Mouse (Mus musculus) adrenal gland (tissue): ENCODE results near the gene Pth1r.

ENCODE experiments used
- intact Hi-C: fragments of 180-260 bp; cut with DNase I; formaldehyde crosslinking; loops from one replicate; pipeline ENCODE4 v1.15.1; 2025
- long read RNA-seq, 2 experiments: library from polyadenylated mRNA; unstranded; transcript quantifications; one replicate each; pipeline ENCODE4 v2.0.0; 2020; ENCODE audit warnings: borderline replicate concordance in 1 of 2; ENCODE audit not compliant: insufficient replicate concordance in 1 of 2

Pth1r gene
- long read RNA-seq, experiment 1, partial matches to known transcripts: 1 of 3 reads
- long read RNA-seq, experiment 1, other reads (novel, unspliced or antisense): 2 of 3 reads
- long read RNA-seq, experiment 2: 0 reads

DNA sequence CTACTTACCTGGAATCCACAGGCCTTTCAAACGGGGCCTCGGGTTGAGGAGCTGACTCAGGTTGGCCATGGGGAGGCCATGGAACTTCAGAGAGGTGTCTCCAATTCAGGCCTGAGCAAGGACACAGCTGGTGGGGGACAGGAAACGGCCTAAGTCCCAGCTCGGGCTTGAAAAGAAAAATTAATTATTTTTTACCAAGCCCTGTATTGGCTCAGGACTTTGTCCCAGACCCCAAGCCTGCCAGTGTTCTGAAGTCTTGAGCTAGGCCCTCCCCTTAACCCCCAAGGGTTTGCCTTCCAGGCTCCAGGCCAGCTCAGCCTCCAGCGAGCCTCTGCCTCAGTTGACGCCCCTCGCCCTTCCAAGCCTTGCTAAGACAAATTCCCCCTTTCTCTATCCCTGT, at the start of gene Pth1r:
Gene Pth1r, minus strand, starts transcription at position 185 of the 400 bp plus-strand sequence.
- intact Hi-C loops: no loop called here

DNA sequence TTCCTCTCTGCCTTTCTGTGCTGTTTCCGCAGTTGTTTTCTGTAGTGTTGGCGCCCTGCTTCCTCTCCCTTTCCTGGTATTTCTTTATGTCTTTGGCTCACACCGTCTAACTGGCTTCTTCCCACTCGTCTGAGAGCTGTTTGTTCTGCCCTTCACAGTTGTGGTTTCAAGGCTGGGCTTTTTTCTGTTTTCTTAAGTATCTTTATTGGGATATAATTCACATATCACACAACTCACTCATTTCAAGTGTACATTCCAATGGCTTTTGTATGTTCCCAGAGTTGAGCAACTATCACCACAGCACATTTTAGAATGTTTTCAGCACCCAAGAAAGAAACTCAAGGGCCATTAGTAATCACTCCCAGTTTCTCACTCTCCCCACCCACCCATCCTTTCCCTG, 43.5 kb upstream of the Pth1r start:
- intact Hi-C loops: no loop called here

DNA sequence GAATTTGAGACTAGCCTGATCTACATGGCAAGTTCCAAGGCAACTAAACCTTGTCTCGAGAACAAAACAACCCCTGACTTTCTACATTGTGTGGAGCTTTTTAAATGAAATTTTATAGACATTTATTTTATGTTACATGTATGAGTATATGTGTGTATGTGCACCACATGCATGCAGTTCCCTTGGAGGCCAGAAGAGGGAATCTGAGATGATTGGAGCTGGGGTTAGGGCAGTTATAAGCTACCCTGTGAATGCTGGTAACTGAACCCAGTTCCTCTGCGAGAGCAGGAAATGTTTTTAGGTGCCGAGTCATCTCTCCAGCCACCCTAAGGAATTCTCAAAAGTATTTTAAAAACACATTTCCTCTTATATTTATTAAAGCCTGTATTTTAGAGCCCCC, 41.2 kb upstream of the Pth1r start:
- intact Hi-C loops: no loop called here

DNA sequence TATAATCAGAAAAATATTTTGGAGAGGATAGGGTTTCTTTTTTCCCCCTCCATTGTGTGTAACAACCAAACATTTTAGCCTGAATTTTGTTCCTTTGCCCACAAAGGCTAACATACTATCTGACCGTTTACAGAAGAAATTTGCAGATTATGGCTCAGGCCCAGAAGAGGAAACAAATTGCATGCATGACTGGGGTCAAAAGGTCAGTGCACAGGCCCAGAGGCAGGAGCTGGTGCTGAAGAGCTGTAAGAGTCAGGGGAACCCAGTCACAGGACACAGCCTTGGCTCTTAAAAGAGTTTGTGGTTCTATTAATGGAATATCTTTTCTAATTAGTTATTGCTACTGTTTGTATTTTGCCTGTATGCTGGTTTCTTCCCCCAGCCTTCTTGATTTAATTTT, 36.7 kb upstream of the Pth1r start:
- intact Hi-C loops: loop anchor here (5.0 kb wide), 2 partner anchors 89 to 371 kb away; no protein-coding TSS in a partner anchor

DNA sequence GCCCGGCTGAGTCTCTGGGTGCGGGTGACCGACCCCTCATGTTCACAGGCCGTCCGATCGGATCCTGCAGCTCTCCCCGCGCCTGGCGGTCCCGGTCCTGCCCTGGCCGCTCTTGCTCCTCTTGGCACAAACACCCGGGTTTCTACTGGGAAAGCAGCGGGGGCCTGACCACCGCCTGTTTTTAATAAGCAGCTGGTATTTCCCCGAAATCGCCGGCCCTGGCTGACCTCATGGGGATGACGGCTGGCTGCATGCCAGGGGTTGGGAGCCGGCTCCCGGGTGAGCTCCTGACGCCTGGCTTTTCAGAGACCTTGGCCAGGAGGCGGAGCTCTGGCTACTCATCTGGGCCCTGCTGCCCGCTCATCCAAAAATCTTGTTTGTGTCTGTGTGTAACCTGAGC, 34.8 kb upstream of the Pth1r start:
- intact Hi-C loops: loop anchor here (1.0 to 5.0 kb wide), 3 partner anchors 65 to 369 kb away; no protein-coding TSS in a partner anchor

DNA sequence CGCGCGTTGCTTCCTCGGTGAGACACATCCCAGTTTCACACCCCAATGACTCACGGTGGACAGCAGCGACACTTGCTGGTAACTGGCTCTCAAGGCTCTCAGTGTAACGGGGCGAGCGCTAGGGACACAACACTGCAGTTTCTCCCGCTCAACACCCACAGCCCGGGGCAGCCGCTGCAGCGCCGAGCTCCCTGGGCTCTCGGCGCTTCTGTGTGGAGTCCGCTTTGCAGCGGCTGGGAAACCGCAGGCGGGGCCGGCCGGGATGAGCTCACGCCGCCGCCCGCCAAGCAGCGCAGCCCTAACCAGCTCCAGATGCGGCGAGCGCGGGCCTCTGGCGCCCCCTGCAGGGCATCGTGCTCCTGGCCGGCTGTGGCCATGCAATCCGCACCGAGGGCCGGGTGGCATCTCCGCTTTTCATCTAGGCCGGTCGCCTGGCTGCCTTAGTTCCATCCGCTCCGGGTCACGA, 34.3 kb upstream of the Pth1r start:
- intact Hi-C loops: loop anchor here (1.0 to 5.0 kb wide), 3 partner anchors 65 to 369 kb away; no protein-coding TSS in a partner anchor

DNA sequence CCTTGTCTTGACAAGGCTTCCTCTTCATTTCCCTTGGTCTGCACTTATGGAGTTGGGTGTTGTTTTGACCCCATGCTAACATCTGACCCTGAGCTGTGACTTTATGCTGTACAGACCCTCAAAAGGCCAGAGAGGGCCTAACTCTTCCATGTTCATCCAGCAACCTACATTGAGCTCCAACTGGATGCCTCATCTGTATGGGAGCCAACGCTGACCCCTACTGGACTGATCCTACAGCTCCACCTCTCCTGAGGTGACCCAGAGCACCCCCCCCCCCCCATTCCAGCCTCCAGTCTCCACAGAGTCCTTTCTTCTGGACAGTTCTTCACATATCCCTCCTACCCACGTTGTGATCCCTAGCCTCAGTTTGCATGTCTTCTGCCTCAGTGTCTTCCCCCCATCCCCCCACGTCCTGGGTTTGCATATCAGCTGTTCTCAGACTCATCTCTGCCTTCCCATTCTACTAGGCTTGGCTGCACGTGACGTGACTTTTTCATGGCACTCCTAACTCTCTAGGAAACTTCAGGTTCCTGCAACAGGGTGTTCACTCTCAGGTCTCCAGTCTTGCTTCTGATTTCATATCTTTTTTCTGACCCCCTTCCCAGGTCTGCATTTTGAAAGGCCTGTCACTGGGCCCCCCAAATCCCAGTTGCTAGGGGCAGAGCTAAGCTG, 32.4 kb upstream of the Pth1r start:
- intact Hi-C loops: loop anchor here (5.0 kb wide), 2 partner anchors 52 to 142 kb away; no protein-coding TSS in a partner anchor

DNA sequence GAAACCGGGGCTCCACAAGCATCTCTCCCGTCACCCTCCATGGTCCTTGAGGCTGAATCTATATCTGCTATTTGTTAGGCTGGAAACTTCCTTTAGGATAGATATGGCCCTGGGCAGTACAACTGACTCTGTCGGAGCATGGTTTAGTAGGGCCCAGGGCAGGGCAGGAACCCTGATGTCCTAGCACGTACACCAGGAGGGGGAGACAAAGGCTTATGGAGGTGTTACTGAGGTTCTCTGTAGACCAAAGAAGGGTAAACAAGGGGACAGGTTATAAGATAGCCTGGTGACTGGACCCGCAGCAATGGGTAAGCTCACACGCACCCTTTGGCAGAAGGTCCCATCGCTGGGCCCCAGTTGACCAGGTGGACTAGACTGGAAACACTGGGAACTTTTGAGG, 31.6 kb upstream of the Pth1r start:
- intact Hi-C loops: loop anchor here (5.0 kb wide), 2 partner anchors 51 to 141 kb away; no protein-coding TSS in a partner anchor

DNA sequence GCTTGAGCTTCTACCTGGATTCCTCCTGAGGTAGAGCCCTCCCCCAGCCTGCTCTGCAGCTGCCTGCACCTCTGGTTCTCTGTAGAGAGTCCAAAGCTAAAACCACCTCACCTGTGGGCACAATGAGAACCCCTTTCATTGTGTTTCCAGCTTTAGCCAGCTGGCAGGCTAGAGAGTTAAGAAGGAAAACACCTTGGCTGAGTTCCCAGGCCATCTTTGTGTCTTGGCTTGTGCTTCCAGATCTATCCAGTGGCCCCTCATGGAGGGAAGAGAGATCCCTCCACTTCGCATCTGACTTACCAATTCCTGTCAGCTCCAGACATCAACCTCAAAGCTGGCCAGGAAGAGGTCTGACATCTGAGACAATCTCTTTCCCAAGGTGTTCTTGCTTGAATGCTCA, 31.2 kb upstream of the Pth1r start:
- intact Hi-C loops: loop anchor here (5.0 kb wide), 2 partner anchors 51 to 141 kb away; no protein-coding TSS in a partner anchor

DNA sequence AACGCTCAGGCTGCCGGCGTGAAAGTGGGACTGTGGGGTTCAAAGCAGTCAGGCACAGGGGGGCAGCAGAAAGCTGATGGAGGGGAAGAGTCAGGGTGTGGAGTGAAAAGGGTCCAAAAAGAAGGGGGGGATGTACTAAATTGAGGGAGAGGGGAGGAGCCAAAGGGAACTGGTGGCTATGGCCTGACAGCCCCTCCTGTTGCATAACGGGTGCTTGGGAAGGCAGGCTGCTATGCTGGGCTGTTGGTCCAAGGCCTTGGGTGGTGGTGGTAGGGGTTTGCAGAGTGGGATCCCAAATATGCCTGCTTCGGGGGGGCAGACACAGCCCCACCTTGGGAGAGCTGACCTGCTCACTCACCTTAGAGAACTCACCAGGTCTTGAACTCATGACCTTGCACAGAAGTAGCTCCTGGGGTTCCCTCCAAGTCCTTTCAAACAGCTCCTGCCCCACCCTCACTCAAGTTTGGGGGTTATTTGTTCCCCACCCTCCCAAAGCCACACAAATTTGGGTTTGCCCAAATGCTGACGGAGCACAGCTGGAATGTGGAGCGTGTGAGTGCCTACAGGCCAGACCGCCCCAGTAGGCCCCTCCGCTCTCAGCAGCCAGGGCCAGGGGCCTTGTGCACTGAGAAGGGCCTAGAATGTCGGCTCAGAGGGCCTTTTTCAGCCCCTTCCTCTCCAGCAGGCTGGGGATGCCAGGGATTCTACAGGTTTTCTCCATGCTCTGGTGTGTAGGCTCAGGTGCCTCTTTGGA, 28.5 kb upstream of the Pth1r start:
- intact Hi-C loops: loop anchor here (5.0 kb wide), 2 partner anchors 48 to 138 kb away; no protein-coding TSS in a partner anchor

DNA sequence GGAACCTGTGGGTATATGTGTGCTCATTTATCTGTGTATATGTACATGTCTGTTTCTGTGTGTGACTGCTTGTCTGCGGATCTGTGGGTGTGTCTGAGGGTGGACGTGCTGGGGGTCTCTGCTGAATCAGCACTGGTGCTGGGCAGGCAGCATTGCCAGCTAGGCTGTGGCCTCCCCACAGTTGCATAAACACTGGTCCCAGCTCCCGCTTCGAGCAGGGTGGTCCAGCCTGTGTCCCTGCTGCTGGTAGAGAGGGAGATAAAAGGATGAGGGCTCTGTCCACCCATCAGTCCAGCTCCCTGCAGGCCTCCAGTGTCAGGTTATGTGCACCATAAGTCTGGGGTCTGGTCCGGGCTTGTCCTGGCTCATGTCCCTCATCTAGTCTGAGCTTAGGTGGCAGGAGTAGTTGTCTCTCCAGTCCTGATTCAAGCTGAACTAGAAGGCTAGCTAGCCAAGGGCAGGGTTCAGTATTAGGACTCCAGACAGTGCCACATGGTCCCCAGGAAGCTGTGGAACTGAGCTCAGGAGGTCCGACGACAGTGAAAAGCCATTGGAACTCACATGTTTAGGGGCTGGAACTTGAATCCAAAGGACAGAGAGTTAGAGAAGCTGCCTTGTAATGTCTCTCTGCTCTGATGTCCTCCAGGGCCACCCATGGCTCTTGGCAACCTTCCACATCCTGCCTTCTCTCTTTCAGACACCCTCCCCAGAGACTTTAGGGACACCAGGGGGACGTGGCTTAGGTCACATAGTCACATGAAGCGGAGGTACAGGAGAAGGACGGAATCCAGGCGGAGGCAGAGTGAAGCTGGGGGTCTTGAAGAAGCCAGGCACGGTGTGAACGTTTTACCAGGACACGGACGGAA, 27.7 kb upstream of the Pth1r start:
- intact Hi-C loops: loop anchor here (5.0 kb wide), 2 partner anchors 47 to 137 kb away; no protein-coding TSS in a partner anchor

DNA sequence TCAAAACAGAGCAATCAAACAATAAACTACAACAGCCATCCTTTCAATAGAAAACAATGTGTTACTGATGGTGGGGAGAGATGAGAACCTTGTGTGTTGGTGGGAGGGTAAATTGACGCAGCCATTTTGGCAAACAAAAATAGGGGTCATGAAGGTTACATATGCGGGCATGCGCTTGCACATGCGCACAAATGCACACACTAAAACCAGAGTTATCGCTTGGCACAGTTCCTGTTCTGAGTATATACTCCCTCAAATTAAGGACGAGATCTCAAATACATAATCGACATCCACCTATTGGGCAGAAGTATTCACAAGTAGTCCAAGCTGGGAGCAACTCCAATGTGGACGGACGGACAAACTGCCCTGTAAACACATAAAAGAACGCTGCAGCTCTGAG, 25.4 kb upstream of the Pth1r start:
- intact Hi-C loops: no loop called here

DNA sequence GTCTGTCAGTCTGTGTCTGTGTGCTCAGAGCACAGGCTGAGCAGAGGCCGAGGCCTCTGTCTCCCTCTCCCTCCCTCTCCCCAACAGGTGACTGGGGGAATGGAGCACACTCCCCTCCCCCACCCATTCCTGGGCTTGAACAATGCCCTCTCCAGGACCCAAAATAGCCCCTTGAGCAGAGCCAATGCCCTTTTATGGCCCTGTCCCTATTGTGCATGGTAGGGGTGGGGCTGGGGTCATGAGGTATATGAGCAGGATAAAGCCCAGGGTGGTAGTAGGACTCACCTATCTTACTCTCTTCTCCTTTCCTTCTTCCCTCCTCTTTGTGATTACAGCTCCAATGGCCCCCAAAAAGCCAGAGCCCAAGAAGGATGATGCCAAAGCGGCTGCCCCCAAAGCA, 16.5 kb upstream of the Pth1r start:
- intact Hi-C loops: no loop called here

DNA sequence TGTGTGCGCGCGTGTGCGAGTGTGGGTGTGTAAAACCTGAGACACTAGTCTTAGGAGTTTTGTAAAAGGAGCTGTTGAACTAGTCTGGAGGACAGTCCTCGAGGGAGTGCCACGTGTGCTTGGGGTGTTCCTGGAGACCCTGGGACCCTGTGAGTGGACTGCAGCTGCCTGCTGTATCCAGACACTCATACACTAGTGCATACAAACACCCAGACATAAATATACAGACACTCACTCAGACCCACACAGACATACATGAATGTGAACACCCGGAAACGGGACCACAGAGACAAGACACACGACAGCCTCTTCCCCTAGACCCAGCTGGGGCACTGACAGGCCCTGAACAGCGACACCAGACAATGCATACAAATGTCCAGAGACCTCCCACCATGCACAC, 15.8 kb upstream of the Pth1r start:
- intact Hi-C loops: no loop called here

DNA sequence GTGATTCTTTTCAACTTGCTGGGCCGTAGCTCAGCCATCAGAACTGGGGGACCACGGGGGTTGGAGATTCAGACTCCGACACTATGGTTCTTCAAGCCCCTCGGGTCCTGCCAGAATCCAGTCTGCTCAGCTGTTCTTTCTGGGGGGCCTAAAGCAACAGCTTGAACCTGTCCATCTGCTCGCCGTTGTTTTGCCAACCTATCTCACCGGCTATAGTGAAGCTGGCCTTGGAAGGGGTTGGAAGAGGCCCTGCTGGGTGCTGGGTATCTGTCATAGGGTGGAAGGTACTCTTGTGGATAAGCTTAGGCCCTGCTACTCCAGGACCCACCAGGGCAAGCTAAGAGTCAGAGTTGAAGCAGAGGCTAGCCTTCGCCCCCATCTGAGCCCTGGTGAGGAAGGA, 13.9 kb upstream of the Pth1r start:
- intact Hi-C loops: no loop called here

DNA sequence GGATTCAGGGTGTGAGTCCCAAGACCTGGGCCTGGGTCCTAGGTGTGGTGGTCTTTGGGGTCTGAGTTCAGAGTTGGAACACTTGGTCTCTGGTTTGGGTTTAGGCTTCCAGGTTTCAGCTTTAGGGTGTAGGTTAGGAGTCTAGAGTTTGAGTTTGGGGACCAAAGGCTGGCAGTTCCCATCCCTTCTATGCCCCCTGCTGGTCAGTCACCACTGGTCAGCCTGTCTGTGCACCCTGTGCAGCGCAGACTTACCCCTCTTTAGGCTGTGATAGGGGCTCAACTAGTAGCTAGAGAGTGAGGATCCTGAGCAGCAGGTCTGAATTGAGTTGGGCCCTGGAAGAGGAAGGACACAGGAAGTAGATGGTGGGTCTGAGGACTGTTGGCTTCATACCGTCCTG, 12.3 kb upstream of the Pth1r start:
- intact Hi-C loops: loop anchor here (5.0 kb wide), 1 partner anchor 42 kb away; no protein-coding TSS in a partner anchor

DNA sequence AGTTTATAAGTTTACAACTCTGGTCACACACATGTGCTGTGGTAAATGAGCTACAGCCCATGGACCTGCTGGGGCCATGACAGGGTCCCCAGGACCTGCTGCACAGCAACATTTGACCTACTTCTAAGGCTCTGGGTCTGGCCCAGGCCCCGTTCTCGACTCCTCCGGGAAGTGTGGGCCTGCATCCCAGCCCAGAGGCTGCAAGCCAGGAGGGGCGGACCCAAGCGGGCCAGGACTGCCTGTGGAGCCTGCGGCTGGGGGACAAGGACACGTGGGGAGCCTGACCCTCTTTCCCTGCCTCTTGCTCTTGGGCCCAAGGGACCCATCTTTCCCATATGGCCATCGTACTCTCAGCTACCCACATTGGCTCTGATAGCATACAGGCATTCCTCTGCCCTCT, 11.7 kb upstream of the Pth1r start:
- intact Hi-C loops: loop anchor here (5.0 kb wide), 1 partner anchor 41 kb away; no protein-coding TSS in a partner anchor

DNA sequence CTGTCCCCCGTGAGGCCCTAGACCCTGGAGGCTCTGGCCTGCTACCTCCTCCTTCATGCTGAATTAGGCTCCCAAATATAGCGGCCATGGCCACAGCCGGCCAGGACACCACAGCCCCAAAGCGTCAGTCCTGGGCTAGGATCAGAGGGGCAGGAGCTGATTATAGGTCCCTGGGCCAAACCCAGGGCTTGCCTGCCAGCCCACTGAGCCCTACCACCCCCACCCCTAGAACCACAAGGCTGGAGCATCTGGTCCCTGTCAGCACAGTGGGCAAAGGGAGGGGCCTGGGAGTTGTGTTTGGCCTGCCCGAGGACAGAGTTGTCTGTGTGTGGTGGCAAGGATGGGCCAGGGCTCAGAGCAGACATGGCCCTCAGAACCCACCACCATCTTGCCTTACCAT, 10.9 kb upstream of the Pth1r start:
- intact Hi-C loops: loop anchor here (5.0 kb wide), 1 partner anchor 41 kb away; no protein-coding TSS in a partner anchor

DNA sequence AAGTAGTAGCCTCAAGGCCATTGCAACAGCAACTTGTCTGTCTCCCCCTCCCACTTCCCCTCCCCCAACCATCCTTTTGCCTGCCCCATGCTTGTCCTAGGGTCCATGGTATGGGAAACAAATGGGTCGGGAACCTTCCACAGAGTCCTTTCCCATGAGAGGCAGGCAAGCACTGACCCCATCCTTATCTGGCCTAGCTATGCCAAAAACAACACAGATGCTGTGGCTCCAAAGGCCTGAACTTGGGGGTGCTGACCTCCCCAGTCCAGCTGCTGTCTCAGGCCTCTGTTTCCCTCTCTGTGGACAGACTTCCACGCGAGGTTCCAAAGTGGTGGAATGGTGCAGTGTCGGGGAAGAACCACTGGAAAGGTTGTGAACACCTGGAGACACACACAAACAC, 6.8 kb upstream of the Pth1r start:
- intact Hi-C loops: no loop called here

DNA sequence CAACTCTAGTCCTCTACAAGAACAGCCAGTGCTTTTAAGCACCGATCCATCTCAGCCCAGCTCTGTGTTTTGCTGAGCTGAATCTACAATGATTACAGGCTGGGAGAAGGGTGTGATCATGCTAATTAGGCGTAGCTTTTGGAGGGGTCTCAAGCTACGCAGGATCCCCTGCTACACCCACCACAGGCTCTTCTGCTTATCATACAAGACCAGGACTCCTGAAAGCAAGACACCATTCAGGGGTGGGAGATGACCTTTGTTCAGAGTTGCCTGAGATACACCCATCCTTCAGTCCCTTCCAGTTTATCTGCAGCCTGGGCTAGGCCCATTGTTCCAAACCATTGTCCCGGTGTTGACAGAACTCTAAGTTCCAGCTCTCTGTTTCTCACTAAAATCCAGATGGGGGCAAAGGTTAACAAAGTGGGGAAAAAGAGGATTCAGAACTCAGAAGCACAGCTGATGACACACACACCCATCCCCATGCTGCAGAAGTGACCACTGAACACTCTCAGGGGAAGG, 6.0 kb upstream of the Pth1r start:
- intact Hi-C loops: no loop called here

DNA sequence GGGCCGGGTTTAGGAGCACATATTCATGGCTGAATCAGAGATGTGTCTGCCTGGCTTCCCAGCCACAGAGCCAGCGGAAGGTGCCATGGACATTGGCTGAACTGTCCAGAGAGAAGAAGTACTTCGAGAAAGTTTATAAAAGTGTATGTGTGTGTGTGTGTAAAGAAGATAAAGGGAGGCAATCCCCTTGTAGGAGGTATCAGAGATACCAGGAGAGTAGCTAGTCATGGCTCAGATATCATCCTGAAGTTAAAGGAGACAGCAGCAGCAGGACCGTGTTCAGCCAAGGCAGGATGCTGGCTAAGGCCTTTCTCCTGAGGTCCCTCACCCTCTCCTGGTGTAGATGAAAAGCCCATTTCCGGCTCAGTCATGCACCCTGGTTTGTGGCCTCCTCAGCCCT, 4.5 kb upstream of the Pth1r start:
- intact Hi-C loops: no loop called here
